Mouse (Mus musculus): ENCODE data around the gene Usp1. TPM values are rescaled to one million over a fixed set of nuclear protein-coding genes. Genes with fewer than 3 reads are reported as not detected.
"Not testable (repeated sequence)": the region's sequence is repeated elsewhere in the genome, so short reads cannot be mapped to it uniquely, and the experiment has no call there.

Gene Usp1
- polyA plus RNA-seq, 1 experiment from 2014 or later, result 50.4 TPM

DNA sequence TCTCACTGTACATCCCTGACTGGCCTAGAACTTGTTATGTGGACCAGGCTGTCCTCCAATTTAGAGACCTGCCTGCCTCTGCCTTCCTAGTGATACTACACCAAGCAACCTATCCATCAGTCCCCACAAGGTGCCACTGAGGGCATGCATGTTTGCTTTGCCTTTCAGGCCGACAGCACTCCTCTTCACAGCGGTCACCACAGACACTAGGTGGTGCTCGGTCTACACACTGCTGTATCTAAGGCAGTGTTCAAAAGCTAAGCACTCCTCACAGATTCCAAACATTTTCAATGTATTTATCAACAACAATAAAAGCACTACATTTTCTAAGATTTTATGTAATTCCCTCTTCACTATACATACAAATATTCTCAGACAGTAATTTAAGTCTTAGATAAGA is 46.3 kb downstream of the Usp1 start:
- Histone ChIP-seq H3K4me1 (ENCODE audit: control insufficient read depth, insufficient read depth, low read length) (no peaks in the 10 kb centered on the region), H3K27ac (ENCODE audit: low read length) (no peak overlapping the region), H3K4me2 (ENCODE audit: low read depth, low read length) (no peak overlapping the region), H3K27me3 (replicated peaks; ENCODE audit: control insufficient read depth, insufficient read depth, low read length) (no peaks in the 10 kb centered on the region), H3K36me3 (ENCODE audit: control insufficient read depth, insufficient read depth, low read length) (0 out of 2 replicates have a peak, but pooled peaks cover 9% of the 10 kb centered on the region), H3K9ac (ENCODE audit: low read depth, low read length) (no peak overlapping the region), H3K4me3 (ENCODE audit: low read length) (no peak overlapping the region), H3K9me3 (ENCODE audit: control insufficient read depth, low read length) (no peaks in the 10 kb centered on the region)
- WGBS, result 86% methylated on average over 3 of the region's 3 CpGs
- ATAC-seq, result no peak

DNA sequence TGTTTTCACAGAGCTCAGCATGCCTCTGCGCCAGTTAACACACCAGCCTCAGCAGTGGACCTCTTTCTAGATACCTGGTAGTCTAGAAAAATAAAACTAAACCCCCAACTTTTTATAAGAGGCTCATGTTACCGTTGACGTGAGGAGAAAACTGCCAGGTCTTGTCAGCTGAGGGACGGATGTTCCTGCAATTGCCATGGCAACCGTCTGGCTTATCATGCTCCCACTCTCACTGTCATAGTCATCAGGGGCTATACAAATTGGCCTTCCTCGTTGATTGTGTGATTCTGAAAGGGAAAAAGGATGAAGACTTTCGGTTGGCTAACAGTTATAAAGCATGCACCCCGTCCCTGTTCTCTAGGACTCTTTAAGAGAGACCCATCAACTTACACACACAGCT is 52.1 kb downstream of the Usp1 start:
- Histone ChIP-seq H3K36me3 (ENCODE audit: control insufficient read depth, insufficient read depth, low read length) (peaks cover 8% of the 10 kb centered on the region; the same call in 1 of the 2 replicates), H3K9ac (ENCODE audit: low read depth, low read length) (no peak overlapping the region), H3K27me3 (replicated peaks; ENCODE audit: control insufficient read depth, insufficient read depth, low read length) (no peaks in the 10 kb centered on the region), H3K27ac (ENCODE audit: low read length) (no peak overlapping the region), H3K4me3 (ENCODE audit: low read length) (no peak overlapping the region), H3K4me2 (ENCODE audit: low read depth, low read length) (no peak overlapping the region), H3K9me3 (ENCODE audit: control insufficient read depth, low read length) (no peaks in the 10 kb centered on the region), H3K4me1 (ENCODE audit: control insufficient read depth, insufficient read depth, low read length) (no peaks in the 10 kb centered on the region)
- WGBS, result 76% methylated on average over 8 of the region's 8 CpGs
- no peak for ATAC-seq

DNA sequence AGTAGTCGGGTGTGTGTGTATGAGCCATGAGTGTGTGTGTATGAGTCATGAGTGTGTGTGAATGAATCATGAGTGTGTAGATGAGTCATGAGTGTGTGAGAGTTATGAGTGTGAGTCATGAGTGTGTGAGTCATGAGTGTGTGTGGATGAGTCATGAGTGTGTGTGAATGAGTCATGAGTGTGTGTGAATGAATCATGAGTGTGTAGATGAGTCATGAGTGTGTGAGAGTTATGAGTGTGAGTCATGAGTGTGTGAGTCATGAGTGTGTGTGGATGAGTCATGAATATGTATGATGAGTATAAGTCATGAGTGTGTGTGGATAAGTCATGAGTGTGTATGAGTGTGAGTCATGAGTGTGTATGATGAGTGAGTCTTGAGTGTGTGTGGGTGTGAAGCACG is 54.7 kb downstream of the Usp1 start:
- not testable (repeated sequence) for H3K27me3 ChIP-seq (replicated peaks; ENCODE audit: control insufficient read depth, insufficient read depth, low read length); H3K4me1 ChIP-seq (ENCODE audit: control insufficient read depth, insufficient read depth, low read length); H3K4me3 ChIP-seq (ENCODE audit: low read length); ATAC-seq; H3K9ac ChIP-seq (ENCODE audit: low read depth, low read length); H3K9me3 ChIP-seq (ENCODE audit: control insufficient read depth, low read length); H3K4me2 ChIP-seq (ENCODE audit: low read depth, low read length); H3K27ac ChIP-seq (ENCODE audit: low read length); H3K36me3 ChIP-seq (ENCODE audit: control insufficient read depth, insufficient read depth, low read length)
- WGBS, result 97% methylated on average over 2 of the region's 2 CpGs

DNA sequence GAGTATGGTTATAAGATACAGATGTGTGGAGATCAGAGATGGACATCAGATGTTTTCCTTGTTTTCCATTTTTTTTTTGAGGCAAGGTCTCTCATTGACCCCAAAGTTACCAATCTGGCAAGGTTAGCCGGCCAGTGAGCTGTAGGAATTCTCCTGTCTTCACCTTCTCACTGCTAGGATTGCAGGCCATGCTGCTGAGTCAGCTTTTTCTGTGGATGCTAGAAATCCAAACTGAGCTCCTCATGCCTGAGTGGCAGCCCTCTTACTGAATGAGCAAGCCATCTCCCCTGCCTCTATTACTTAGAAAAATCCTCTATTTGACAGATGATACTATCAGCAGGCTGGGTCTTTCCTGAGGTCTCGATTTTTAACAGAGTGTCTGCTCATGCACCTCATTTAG is 55.1 kb downstream of the Usp1 start:
- H3K27ac ChIP-seq (ENCODE audit: low read length), result no peak overlapping the region
- H3K27me3 ChIP-seq (replicated peaks; ENCODE audit: control insufficient read depth, insufficient read depth, low read length), result no peaks in the 10 kb centered on the region
- no peak overlapping the region for H3K4me3 ChIP-seq (ENCODE audit: low read length)
- no peak overlapping the region for H3K4me2 ChIP-seq (ENCODE audit: low read depth, low read length)
- H3K4me1 ChIP-seq (ENCODE audit: control insufficient read depth, insufficient read depth, low read length), result no peaks in the 10 kb centered on the region
- peaks cover 5% of the 10 kb centered on the region; the same call in 1 of the 2 replicates for H3K36me3 ChIP-seq (ENCODE audit: control insufficient read depth, insufficient read depth, low read length)
- WGBS, result 86% methylated on average over 2 of the region's 2 CpGs
- no peak overlapping the region for H3K9ac ChIP-seq (ENCODE audit: low read depth, low read length)
- H3K9me3 ChIP-seq (ENCODE audit: control insufficient read depth, low read length), result no peaks in the 10 kb centered on the region
- ATAC-seq, result no peak

DNA sequence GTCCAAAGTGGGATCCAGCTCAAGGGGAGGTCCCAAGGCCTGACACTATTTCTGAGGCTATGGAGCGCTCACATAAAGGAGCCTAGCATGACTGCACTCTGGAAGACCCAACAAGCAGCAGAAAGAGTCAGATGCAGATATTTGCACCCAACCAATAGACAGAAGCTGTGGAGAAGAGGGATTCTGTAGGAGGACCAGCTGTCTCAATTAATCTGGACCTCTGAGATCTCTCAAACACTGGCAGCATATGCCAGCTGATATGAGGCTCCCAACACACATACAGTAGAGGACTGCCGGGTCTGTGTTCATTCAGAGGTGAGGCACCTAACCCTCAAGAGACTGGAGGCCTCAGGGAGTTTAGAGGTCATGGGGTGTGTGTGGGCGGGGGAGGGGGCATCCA is 56.4 kb downstream of the Usp1 start:
- H3K4me1 ChIP-seq (ENCODE audit: control insufficient read depth, insufficient read depth, low read length); H3K27ac ChIP-seq (ENCODE audit: low read length): not testable (repeated sequence)

DNA sequence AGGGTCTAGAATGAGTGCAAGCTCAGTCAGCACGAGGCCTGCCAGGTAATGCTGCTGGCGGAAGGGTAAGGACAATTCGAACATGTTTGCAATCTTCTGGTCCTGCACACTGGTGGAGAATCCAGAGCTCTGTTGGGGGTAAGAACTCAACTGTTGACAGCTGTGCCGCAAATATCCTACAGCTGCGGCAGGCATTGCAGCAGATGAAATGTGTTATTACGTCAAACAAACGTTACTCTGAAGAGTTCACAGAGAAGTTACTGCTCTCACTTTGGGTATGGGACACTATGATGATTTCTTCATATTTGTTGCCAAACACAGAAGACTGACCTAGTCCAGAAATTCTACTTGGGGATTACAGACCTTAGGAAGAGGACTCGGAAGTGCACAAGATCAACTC is 61.1 kb downstream of the Usp1 start:
- no peak overlapping the region for H3K27ac ChIP-seq (ENCODE audit: low read length)
- no peak overlapping the region for H3K4me2 ChIP-seq (ENCODE audit: low read depth, low read length)
- H3K4me1 ChIP-seq (ENCODE audit: control insufficient read depth, insufficient read depth, low read length), result no peaks in the 10 kb centered on the region
- H3K9me3 ChIP-seq (ENCODE audit: control insufficient read depth, low read length), result no peaks in the 10 kb centered on the region
- no peak for ATAC-seq
- no peak overlapping the region for H3K4me3 ChIP-seq (ENCODE audit: low read length)
- 75% methylated on average over 8 of the region's 8 CpGs for WGBS
- peaks cover 10% of the 10 kb centered on the region; the same call in 1 of the 2 replicates for H3K36me3 ChIP-seq (ENCODE audit: control insufficient read depth, insufficient read depth, low read length)
- no peaks in the 10 kb centered on the region for H3K27me3 ChIP-seq (replicated peaks; ENCODE audit: control insufficient read depth, insufficient read depth, low read length)
- H3K9ac ChIP-seq (ENCODE audit: low read depth, low read length), result no peak overlapping the region

More for the DNA sequence above, 56.4 kb downstream of the Usp1 start:
- H3K9ac ChIP-seq (ENCODE audit: low read depth, low read length); H3K4me3 ChIP-seq (ENCODE audit: low read length); H3K4me2 ChIP-seq (ENCODE audit: low read depth, low read length); H3K9me3 ChIP-seq (ENCODE audit: control insufficient read depth, low read length); H3K27me3 ChIP-seq (replicated peaks; ENCODE audit: control insufficient read depth, insufficient read depth, low read length); H3K36me3 ChIP-seq (ENCODE audit: control insufficient read depth, insufficient read depth, low read length); ATAC-seq: not testable (repeated sequence)
- 77% methylated on average over 3 of the region's 3 CpGs for WGBS

Other genes with a start within 250 kb of the Usp1 start
- gene L1td1, start 197.1 kb upstream of the Usp1 start, polyA plus RNA-seq (2015; fragmentation: Nextera tagmentation; extraction: Ambion mirVana), result 0.10 and 0.24 TPM in 2 replicates
- gene Kank4, start 106.3 kb upstream of the Usp1 start, polyA plus RNA-seq (2015; fragmentation: Nextera tagmentation; extraction: Ambion mirVana), result 0.89 TPM in 2 replicates
- gene I0C0044D17Rik, start 100.0 kb upstream of the Usp1 start, polyA plus RNA-seq (2015; fragmentation: Nextera tagmentation; extraction: Ambion mirVana), result not detected in 2 replicates
- gene Angptl3, start 107.1 kb downstream of the Usp1 start, polyA plus RNA-seq (2015; fragmentation: Nextera tagmentation; extraction: Ambion mirVana), result 2.0 and 5.0 TPM in 2 replicates
- 32.8 and 34.9 TPM in 2 replicates for gene Dock7, start 197.1 kb downstream of the Usp1 start, polyA plus RNA-seq (2015; fragmentation: Nextera tagmentation; extraction: Ambion mirVana)

Data from intestine, embryonic 16.5 days (tissue).